Mouse (Mus musculus) ES-CJ7 (cell line): Measurements from ENCODE around the gene Pde6g.

Experiments used
- DNase-seq: peaks from one replicate; pipeline ENCODE4 v3.0.0; 2011; ENCODE audit warnings: low read depth, low spot score

Gene Pde6g

DNA sequence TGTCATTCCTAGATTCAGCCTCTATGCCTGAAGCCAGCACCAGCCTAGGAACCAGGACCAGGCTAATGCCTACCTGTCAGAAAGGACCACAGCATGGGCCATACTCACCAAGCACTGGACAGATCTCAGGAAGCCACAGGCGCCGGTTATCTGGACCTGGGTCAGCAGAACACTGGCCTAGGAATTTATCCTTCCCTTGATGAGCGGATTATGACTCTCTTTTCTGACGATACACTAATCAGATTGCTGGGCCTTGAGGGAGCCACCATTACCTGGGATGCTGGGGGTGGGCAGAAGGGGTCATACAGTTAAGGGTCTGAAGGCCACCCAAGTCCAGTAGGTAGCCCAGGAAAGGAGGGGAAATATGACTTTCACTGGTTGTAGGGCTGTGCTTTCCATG, at the start of gene Pde6g:
Pde6g (minus strand) TSS at position 195 of the 400 bp plus-strand sequence.
- DNase-seq, result no peak

DNA sequence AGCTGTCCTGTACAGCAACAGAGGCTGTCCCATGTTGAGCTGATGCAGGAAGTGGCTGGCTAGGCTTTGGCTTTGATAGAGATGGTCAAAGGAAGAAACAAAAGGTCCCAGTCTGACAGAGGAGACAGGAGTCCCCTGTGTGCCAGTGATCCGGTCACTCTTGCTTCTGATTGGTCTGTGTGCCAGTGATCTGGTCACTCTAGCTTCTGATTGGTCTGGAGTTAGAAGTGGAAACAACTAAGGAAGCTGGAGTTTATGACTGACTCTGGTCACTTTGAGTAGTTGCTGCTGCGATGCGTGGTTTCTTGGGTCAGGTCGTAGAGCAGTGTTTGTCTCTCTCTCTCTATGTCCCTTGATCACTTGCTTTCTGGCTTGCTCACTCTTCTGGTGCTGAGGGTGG, 48.4 kb upstream of the Pde6g start:
- DNase-seq, result no peak

DNA sequence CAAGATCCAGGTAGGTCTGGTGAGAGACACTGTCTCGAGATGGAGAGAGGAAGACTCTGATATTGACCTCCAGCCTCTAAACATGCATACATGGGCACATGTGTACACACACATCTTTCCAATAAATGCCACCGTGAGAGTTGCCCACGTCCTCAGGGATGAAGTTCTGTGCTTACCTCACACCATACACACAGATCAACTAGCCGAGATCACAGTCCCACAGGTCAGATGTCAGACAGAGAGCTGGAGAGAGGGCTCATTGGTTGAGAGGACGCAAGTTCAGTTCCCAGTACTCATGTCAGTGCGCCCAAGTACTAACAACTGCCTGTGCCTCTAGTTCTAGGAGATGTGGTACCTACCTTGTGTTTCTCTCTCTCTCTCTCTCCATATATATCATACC, 47.7 kb upstream of the Pde6g start:
- DNase-seq, result no peak

- no peak for DNase-seq
These were observed 47.1 kb upstream of the Pde6g start for GRCm38 (mm10) chr11:120500357-120500756.

GRCm38 (mm10) chr11:120499894-120500293, 46.6 kb upstream of the Pde6g start:
- no peak for DNase-seq

- DNase-seq, result no peak
These were observed 45.6 kb upstream of the Pde6g start for GRCm38 (mm10) chr11:120498891-120499290.

- DNase-seq, result no peak
These were observed 44.9 kb upstream of the Pde6g start for GRCm38 (mm10) chr11:120498226-120498625.

- no peak for DNase-seq
These were observed 44.1 kb upstream of the Pde6g start for GRCm38 (mm10) chr11:120497436-120497835.

DNA sequence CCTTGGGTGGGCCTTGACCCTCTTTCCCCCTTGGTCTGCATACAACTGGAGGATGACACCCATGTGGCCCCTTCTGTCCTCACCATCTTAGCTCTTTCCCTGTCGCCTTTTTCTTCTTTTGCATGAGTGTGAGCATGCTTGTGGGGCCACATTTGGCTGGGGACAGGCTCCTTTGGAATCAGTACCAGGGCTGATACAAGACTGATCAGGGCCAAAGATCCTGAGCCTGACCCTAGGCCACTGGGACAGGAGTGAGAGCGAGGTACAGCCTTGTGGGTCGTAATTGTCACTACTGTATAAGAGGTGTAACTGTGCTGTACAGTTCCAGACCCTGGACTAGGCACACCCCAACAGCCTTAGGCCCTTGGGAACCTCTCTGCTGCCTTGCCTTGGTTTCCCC, 40.6 kb upstream of the Pde6g start:
- no peak for DNase-seq

- DNase-seq, result no peak
These were observed 40.1 kb upstream of the Pde6g start for GRCm38 (mm10) chr11:120493351-120493750.

GRCm38 (mm10) chr11:120492878-120493203, 39.5 kb upstream of the Pde6g start:
- DNase-seq, result no peak

GRCm38 (mm10) chr11:120492024-120492877, 39.0 kb upstream of the Pde6g start:
- DNase-seq, result peak; percentile 50

GRCm38 (mm10) chr11:120491317-120492023, 38.2 kb upstream of the Pde6g start, which contains the start of gene Slc25a10:
Slc25a10 (plus strand) TSS chr11:120491840.
- peak; percentile 88 for DNase-seq

DNA sequence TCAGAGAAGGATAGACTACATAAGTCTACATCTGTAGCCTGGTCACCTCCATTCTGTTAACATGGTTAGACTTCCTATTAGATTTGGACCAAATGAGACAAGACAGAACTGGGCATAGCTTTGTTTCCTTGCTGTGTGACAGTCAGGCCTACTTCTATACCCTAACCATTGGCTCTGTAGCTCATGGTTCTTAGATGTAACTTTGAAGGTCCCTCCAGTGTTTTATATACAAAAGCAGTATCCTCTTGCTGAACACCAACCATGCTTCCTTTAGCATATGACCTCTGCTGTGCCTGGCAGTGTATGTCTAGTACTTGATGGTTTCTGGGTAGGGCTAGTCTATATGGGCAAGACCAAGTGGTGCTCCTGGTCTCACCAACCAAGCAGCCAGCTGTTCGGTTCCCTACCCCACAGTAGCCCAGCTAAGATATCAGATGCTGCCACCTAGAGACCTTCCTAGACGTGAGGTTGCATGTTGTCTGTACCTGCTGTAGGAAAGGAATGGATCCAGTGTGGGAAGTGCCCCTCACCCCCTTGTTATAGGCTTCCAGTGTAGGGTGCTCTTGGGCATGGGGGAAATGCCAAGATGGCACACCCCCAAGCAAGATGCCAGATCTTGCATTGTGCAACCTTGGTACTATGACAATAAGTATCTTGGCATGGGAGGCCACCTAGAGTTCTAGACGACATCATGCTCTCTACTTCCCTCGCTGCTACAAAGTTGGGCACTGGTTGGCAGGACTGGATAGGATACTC, 37.2 kb upstream of the Pde6g start:
- DNase-seq, result peak; percentile 42

- DNase-seq, result peak; percentile 86
These were observed 35.9 kb upstream of the Pde6g start for GRCm38 (mm10) chr11:120489054-120489761.

DNA sequence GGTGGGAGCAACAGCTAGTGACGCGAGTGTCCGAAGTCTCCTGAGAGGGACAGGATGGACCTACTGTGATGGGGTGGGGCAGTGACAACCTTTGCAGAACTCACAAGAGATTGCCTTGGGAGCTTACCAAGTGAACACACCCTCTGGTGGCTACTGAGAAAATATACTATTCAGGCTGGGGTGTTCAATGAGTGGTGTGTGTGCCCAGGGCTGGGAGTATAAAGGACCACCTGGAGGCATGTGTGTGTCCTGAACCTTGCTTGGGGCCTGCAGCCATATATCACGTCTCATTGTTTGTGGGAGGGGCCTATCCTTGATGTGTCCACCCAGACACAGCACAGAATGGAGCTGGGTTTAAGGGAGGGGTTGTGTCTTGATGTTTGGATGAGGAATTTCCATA, 35.2 kb upstream of the Pde6g start:
- peak; percentile 34 for DNase-seq

DNA sequence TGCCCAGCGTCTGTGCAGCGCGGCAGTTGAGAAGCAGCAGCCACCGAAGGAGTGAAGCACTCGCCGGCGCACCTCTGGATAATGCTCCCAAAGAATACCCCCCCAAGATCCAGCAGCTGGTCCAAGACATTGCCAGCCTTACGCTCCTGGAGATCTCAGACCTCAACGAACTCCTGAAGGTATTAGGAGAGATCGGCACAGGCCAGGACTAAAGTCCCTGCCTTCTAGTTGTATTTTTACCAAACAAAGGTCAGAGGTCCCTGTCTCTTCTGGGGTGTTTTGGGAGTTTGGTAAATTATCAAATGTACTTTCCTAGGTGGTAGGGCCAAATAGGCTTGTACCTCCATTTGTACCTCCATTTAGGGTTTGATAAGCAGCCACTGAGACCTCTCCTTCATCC, 32.0 kb upstream of the Pde6g start:
- DNase-seq, result no peak

DNA sequence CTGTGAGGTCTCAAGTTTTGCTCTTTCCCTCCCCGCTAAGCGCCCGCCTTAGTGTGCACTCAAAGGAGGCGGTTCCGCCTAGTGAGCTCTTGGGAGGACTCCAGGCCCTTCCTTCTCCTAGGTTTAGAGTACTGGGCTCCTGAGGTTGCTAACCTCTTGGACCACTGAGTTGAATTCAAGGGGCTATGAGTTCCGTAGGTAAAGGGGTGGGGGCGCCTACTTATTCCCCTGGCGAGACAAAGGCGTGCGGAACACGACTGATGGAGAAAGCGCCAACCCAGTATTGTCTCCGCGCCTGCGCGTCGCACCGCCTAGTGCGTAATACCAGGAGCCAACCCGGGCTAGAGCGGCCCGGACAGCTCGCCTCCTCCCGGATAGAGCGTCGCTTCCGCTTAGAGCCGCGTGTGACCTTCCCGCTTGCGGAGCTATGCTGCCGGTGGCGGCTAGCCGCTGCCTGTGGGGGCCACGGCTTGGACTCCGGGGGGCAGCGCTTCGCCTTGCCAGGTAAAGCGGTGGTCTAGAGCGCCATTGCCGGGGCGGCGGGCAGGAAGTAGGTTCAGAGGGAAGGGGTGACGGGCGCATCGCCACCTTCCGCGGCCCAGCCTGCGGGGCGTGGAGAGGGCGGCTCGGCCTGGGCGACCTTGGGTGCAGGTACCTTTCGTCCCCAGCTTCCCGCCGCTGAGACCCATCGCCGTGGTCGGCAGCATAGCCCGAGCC, 31.1 kb upstream of the Pde6g start, which contains the start of gene Mrpl12:
Mrpl12 (plus strand) TSS at position 349 of the 717 bp plus-strand sequence.
- peak; percentile 97 for DNase-seq

DNA sequence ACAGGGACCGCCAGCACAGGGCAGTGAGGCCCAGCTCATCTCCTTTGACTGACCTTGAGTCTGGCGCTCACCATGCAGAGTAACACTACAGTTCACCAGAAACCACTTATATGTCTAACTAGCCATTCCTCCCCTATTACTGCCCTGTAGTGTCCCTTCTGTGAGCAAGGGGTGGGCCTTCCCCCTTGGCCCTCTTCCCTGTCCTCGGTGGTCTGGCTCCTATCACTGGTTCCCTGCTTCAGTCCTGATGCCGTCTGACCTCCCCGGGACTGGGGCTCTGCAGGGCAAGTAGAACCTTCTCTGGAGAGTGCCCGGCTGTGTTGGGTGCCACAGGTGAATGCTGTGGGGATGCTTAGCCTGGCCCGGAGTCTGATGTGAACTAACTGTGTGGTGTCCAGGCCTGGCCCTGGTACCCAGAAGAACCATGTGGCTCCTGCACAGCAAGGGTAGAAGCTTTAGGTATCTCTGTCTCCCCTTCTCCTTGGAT, 30.2 kb upstream of the Pde6g start:
- no peak for DNase-seq

GRCm38 (mm10) chr11:120472052-120472451, 18.8 kb upstream of the Pde6g start:
- no peak for DNase-seq

- DNase-seq, result no peak
These were observed 14.4 kb upstream of the Pde6g start for GRCm38 (mm10) chr11:120467736-120468092.
